Mouse (Mus musculus) 3T3-L1 (cell line): ENCODE measurements around the gene Aif1l.
A peak's percentile ranks its signal among the peaks of the same experiment; 100 is the strongest.

ENCODE experiments used
- DNase-seq: peaks from one replicate; pipeline ENCODE4 v3.0.0-alpha.2; 2015; ENCODE audit warnings: low read depth, low spot score

The Aif1l gene

DNA sequence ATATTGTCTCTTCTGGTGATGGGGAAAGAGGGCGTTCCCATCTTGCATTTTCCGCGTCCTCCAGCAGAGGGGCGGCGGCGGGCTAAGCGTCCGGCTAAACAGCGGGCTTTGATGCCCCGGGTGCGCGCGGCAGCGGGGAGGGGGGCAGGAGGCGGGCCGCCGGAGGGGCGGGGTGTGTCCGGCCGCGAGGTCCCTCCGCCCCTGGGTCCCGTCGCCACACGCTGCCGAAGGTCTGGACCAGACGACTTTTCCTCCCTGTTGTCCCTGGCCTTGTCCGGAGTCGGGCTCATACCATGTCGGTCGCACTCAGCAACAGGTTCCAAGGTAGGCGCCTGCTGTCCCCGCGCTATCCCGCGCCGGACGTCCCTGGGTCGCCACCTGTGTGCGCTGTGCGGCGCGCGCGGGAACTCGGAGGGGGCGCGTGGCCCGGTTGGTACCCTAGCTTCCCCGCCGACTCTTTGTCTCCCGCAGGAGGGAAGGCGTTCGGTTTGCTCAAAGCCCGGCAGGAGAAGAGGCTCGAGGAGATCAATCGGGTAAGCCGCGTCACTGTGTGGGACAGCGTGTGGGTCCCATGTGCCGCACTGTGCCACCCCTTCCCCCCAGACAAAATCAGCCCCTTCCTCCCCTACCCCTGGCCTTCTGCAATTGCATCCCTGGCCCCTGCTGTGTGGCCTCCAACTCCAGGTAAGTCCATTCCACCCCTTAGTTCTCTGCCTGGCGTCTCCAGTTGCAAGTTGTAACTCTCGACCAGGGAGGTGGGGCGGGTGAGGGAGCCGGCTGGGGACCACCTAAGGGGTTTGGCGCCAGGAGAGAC lies at the start of gene Aif1l:
Gene Aif1l, plus strand, starts transcription at position 82 of the 814 bp plus-strand sequence.
- peak; percentile 76 for DNase-seq

- DNase-seq, result peak; percentile 39
These were observed 49.0 kb upstream of the Aif1l start for GRCm38 (mm10) chr2:31900932-31901331.

DNA sequence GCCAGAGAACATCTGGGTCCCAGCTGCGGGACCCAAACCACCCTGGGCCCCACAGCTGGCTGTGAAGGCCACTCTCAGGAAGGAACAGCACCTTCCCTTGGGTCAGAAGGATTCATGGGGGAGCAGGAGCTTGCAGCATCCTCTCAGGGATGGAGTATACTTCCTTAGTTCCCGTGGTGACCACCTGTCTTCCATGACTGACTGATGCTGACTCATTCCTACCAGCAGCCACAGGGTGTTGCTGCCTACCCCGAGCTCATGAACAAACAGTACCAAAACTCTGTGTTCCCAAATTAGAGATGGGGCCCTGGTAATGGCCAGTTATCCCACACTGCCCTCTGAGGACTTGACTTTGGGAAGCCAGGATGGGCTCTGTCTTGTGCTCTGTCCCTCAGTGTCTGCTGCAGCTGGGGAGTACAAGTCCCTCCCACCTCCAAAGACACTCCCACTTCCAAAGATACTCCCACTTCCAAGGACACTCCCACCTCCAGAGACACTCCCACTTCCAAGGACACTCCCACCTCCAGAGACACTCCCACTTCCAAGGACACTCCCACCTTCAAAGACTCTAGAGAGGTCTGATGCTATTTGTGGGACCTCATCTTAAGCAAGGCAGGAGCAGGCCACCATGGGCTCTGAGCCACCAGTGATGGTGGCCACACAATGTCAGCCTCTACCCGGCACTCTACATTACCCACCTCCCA lies 48.1 kb upstream of the Aif1l start:
- peak; percentile 67 for DNase-seq

DNA sequence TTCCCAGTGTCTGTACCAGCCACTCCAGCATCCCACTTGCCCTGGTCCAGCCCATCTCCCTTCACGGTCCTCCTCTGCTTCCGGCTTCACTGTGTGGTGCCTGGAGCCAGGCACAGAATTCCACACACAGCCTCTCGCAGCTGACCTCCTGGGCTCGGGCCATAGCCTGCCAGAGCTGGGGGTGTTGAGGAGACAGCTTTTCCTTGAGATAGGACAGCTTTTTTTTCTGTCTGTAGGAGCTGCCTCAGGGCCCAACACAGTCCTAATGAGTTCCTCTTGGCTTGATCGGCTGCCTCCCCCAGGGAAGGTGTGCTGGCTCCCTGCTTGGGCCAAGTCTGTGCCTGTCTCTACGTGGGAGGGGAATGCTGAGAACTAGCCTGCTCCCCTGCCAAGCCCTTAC lies 45.9 kb upstream of the Aif1l start:
- DNase-seq, result peak; percentile 17

- peak; percentile 42 for DNase-seq
These were observed 45.3 kb upstream of the Aif1l start for GRCm38 (mm10) chr2:31904622-31905021.

DNA sequence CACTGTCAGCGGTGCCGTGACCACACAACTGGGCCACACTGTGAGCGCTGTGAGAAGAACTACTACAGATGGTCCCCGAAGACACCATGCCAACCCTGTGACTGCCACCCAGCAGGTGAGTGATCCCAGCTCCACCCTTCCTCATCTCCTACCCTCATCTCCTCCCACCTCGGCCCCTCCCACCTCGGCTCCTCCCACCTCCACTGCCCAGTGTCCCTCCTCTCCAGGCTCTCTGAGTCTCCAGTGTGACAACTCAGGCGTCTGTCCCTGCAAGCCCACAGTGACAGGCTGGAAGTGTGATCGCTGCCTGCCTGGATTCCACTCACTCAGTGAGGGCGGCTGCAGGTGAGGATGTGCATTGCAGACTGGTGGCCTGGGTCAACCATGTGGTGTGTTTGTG lies 44.3 kb upstream of the Aif1l start:
- DNase-seq, result no peak

DNA sequence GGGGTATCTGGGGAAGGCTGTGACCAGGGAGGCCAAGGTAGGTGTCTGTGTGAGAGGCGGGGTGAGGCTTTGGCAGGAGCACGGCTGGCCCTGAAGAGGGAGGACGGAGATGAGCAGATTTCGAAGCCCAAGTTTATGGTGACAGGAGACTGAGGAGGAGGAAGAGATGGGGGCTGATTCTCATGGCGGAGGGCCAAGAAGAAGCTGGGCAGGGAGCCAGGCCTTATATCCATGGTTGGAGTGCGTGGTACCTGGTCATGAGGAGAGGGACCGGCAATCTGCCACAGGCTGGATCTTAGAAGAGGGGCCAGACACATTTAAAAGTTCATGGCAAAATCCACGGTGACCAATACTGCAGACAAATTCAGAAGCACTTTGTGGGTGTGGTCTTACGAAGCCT lies 43.5 kb upstream of the Aif1l start:
- no peak for DNase-seq

DNA sequence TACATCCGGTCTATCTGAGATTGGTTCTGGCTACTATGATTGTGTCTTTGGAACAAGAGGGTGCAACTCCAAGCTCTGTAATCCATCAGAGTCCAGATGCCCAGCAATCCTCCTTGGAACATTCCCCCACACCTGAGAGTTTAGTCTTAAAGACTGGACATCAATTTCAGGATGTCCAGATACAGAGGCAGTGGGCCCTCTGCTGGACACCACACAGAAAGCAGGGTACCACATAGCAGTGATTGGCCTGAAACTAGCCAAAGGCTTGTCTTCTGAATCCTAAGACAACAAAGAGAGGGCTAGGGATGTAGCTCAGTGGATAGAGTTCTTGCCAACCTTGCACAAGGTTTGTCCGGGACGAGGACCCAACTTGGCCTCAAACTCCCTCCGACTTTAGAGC lies 37.4 kb upstream of the Aif1l start:
- DNase-seq, result peak; percentile 77

- DNase-seq, result peak; percentile 45
These were observed 35.7 kb upstream of the Aif1l start for GRCm38 (mm10) chr2:31914213-31914612.

DNA sequence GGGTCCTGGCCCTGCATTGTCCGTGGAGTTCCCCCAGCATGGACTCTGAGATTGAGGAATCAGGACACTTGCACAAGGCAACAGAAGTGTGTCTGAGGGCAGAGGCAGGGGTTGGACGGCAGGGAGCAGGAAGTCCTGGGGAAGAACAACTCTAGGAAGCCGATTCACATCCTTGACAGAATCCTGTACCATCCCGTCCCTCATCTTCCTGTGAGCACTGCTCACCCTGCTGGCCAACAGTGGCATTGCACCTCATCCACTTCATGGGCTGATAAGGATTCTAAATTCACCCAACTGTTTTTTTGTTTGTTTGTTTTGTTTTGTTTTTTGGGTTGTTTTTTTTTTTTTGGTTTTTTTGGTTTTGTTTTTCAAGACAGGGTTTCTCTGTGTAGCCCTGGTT lies 34.8 kb upstream of the Aif1l start:
- DNase-seq, result peak; percentile 94

DNA sequence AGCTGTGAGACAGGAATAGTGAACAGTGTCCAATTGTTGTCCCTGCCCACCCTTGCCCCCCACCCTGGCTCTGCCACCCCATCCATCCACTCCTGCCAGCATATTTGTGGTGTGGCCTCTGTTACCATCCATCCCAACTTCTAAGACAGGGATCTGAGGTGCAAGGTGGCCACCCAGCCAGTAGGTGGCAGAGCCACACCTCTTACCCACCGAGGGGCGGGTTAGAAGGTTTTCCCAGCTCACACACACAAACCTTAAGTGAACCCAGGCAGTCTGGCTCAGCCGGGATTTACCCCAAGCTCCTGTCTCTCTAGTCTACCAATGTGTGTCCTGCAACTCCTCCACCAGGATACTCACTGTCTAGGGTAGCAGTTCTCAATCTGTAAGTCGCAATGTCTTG lies 32.3 kb upstream of the Aif1l start:
- DNase-seq, result peak; percentile 84

DNA sequence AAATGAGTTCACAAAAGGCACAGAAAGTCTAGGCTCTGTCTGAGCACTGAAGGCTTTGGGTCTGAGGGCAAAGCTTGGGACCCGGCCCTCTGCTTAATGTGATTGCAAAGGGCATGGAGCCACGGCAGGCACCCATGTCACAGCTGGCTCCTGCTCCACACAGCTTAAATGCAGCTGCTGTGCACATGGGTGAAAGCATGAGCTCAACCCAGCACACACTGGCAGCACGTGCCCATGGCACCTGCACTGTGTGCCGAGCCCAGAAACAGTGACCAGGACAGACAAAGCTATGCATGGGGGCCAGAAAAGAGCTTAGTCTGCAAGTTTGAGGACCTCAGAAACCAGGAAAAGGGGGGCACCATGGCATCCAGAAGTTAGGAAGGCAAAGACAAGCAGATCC lies 26.3 kb upstream of the Aif1l start:
- no peak for DNase-seq

- peak; percentile 35 for DNase-seq
These were observed 25.1 kb upstream of the Aif1l start for GRCm38 (mm10) chr2:31924811-31925210.

- DNase-seq, result no peak
These were observed 24.0 kb upstream of the Aif1l start for GRCm38 (mm10) chr2:31925936-31926335.

DNA sequence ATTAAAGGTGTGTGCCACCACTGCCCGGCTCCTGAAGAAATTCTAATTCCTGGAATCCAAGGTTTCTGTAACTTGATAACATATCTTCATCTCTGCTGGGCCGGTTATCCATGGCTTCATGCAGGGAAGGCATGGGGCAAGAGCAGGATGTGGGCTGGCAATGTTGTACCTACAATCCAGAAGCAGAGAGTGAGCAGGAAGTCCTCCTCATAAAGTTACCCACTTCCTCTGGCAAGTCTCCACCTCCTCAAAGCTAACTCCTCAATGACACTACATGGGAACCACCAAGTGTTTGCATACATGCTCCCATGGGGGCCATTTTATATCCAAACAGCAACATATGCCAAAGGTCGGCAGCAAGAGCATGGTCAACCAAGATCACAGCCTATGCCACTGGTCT lies 20.3 kb upstream of the Aif1l start:
- DNase-seq, result no peak

DNA sequence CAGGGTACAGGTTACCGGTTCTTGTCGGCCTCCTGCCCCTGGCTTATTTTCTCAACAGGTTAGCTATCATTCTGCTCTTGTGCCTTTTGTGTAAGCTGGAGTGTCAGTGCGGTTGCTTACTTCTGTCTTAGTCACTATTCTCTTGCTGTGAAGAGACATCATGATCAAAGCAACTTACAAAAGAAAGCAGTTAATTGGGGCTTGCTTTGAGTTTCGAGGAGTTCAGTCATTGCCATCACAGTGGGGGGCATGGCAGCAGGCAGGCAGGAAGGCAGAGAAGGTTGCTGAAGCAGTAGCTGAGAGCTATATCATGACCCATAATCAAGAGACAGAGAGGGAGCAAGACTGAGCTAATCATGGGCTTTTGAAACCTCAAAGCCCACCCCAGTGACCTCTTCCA lies 15.4 kb upstream of the Aif1l start:
- DNase-seq, result no peak

GRCm38 (mm10) chr2:31935054-31935453 lies 14.9 kb upstream of the Aif1l start:
- peak; percentile 98 for DNase-seq

- DNase-seq, result no peak
These were observed 11.6 kb upstream of the Aif1l start for GRCm38 (mm10) chr2:31938298-31938697.

DNA sequence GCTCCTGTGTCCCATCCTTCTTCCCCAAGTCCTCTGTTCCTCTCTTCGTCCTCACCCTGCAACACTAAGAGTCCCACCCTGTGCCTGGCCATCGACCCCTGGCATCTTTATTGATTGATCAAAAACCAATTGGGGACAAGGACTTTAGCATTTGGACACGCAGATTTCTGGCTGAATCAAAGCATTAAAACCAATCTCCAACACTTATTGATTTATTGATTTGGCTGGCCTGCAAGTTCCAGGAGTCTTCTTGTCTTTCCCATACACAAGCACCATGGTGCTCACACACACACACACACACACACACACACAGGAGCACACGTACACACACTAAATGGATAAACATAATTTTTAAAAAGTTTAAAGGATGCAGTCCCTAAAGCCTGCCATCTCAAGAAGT lies 6.9 kb upstream of the Aif1l start:
- no peak for DNase-seq

DNA sequence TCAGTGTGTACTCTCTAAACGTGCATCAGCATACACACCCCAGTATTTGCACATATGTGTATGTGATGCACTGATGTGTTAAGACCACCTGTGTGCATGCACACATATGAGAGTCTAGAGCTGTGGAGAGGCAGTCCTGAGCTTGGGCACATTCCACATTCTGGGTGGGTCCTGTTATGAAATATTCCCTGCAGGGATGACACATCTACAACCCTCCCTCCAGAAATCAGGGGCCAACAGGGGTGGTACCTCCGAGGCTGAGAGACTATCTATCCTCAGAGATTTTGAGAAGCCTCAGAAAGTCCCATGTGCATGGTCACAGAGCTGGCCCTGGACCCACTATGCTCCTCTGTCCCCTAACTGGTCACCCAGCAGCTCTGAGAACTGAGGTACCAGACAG lies 4.4 kb upstream of the Aif1l start:
- peak; percentile 45 for DNase-seq

- DNase-seq, result peak; percentile 99
These were observed 1.5 kb upstream of the Aif1l start for GRCm38 (mm10) chr2:31948392-31948791.

GRCm38 (mm10) chr2:31948801-31949200 lies 1.1 kb upstream of the Aif1l start:
- DNase-seq, result peak; percentile 76

- DNase-seq, result peak; percentile 14
These were observed 1.0 kb downstream of the Aif1l start for GRCm38 (mm10) chr2:31950966-31951365.
